Mouse (Mus musculus) neural tube, embryonic 11.5 days (tissue): ENCODE measurements around the gene Tiam1. TPM values are rescaled to one million over a fixed set of nuclear protein-coding genes. Genes with fewer than 3 reads are reported as not detected.

Experiments
- ATAC-seq: fragments of 200-750 bp; cut with Nextera tagmentation; 2 replicates; pipeline ENCODE4 v1.8.0; 2017; ENCODE audit warnings: moderate number of reproducible peaks, mild to moderate bottlenecking, moderate TSS enrichment, moderate library complexity; ENCODE audit not compliant: insufficient read depth, low FRiP score, low TSS enrichment
- DNase-seq: peaks from one replicate; pipeline ENCODE4 v3.0.0-alpha.2; 2015; ENCODE audit warnings: low spot score
- H3K27ac ChIP-seq: fragments of 300-500 bp; sonication (generic); 2 replicates; pipeline ENCODE4 v1.5.1; 2014; ENCODE audit warnings: low read depth, mild to moderate bottlenecking, low read length
- H3K27me3 ChIP-seq: fragments of 300-500 bp; sonication (generic); 2 replicates; pipeline ENCODE4 v1.6.1; 2014; ENCODE audit warnings: mild to moderate bottlenecking, low read length, mixed read lengths; ENCODE audit not compliant: control insufficient read depth, insufficient read depth
- H3K36me3 ChIP-seq: fragments of 300-500 bp; sonication (generic); 2 replicates; pipeline ENCODE4 v1.6.1; 2014; ENCODE audit warnings: mild to moderate bottlenecking, low read length, moderate library complexity, mixed read lengths; ENCODE audit not compliant: control insufficient read depth, insufficient read depth
- H3K4me1 ChIP-seq: fragments of 300-500 bp; sonication (generic); 2 replicates; pipeline ENCODE4 v1.6.1; 2014; ENCODE audit warnings: low read length, mixed read lengths; ENCODE audit not compliant: control insufficient read depth, insufficient read depth
- H3K4me2 ChIP-seq: fragments of 300-500 bp; sonication (generic); 2 replicates; pipeline ENCODE4 v1.6.1; 2014; ENCODE audit warnings: low read depth, mild to moderate bottlenecking, moderate library complexity
- H3K4me3 ChIP-seq: fragments of 300-500 bp; sonication (generic); 2 replicates; pipeline ENCODE4 v1.5.1; 2014; ENCODE audit warnings: low read depth, low read length
- H3K9ac ChIP-seq: fragments of 300-500 bp; sonication (generic); 2 replicates; pipeline ENCODE4 v1.6.1; 2014; ENCODE audit warnings: mild to moderate bottlenecking, low read length
- H3K9me3 ChIP-seq: fragments of 300-500 bp; sonication (generic); 2 replicates; pipeline ENCODE4 v1.6.1; 2016; ENCODE audit warnings: low read length; ENCODE audit not compliant: control insufficient read depth
- WGBS: fragments of 180-500 bp; shearing (Covaris S2); extraction: QIAGEN DNeasy Blood & Tissue Kit; methylation state at CpG from one replicate; pipeline ENCODE4 v1.1.7; 2014; 5-methylcytosine and 5-hydroxymethylcytosine counted together
- polyA plus RNA-seq: library from polyadenylated mRNA; unstranded; fragments of >200 nt; fragmentation: Nextera tagmentation; extraction: Ambion mirVana; gene quantifications from 2 replicates; pipeline ENCODE4 v1.2.1, GENCODE M21; 2014

Tiam1 gene
- polyA plus RNA-seq, 1 experiment from 2014 or later = 27.7 TPM

DNA sequence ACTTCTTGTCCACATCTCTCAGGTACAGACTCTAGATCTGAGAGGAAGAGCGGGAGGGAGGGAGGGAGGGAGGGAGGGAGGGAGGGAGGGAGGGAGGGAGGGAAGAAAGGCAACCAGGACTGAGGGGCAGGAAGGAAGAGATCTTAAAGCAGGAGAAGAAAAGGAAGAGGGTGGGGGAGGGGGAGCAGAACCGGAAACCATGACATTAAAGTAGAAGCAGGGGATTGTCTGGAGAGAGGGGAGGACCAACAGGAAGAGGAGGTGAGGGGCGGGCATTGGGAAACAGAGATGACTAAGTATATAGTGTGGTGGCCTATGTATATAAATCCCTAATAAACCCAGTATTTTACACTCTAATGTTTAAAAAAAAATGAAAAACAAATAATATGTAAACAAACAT lies 34.1 kb downstream of the Tiam1 start:
- 55% methylated on average over 2 of the region's 3 CpGs for WGBS
- ATAC-seq = no peak
- no peak overlapping the region for H3K4me3 ChIP-seq
- H3K27ac ChIP-seq = no peak overlapping the region
- no peaks in the 10 kb centered on the region for H3K4me1 ChIP-seq
- no peak overlapping the region for H3K4me2 ChIP-seq
- no peaks in the 10 kb centered on the region for H3K9me3 ChIP-seq
- no peaks in the 10 kb centered on the region for H3K27me3 ChIP-seq
- H3K36me3 ChIP-seq = no peaks in the 10 kb centered on the region
- DNase-seq = no peak
- no peak overlapping the region for H3K9ac ChIP-seq

DNA sequence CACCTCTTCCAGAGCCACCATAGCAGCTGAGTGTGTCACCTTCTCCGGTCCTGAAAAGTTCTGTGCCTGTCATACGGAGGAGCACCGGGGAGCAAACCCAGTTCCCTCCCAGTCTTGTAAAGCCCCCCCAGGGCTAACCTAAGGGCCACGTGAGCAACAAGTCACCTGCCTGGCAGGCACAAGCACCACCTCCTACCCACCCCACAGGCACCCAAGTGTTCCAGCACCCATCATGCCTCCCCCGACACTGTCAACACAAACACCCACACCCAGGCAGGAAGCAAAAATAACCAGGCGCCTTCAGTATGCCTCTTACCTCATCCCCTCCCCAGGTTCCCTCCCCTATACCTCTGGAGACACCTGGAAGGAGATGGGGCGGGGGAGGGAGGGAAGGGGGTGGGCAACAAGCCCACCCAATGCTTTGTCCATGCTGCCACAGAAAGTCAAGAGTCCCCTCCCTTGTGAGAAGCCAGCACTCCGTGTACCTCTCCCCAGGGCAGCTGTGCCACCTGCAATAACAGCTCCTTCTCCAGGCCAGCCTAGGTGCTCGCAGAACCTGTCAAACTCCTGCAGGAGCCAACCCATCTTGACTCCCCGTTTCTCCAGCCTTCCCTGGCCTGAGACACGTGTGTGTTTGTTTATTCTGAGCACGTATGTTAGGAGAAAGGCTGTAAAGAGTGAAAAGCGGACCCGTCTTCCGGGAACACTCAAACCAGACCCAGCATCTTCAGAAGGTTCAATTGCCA lies 38.7 kb downstream of the Tiam1 start:
- no peak for ATAC-seq
- no peak overlapping the region for H3K9ac ChIP-seq

DNA sequence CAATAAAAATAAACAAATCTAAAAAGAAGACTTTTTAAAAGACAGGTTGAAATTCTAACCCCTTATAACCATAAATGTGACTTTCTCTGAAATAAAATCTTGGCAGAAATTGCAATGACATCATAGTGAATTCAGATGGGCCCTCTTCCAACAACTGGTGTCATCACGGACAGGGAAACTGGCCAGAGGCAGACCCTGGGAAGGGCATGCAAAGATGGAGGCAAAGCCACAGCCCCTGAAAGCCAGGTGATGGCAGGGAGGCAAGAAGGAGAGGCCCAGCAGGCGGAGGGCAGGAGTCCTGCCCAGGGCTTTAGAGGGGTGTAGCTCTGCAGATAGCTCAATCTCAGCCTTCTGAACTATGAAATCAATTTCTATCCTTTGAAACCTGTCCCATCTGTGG lies 39.8 kb downstream of the Tiam1 start:
- H3K9me3 ChIP-seq = no peaks in the 10 kb centered on the region
- H3K27ac ChIP-seq = no peak overlapping the region
- H3K4me1 ChIP-seq = no peaks in the 10 kb centered on the region
- H3K27me3 ChIP-seq = no peaks in the 10 kb centered on the region
- H3K9ac ChIP-seq = no peak overlapping the region
- H3K4me2 ChIP-seq = no peak overlapping the region
- no peak for ATAC-seq
- H3K36me3 ChIP-seq = no peaks in the 10 kb centered on the region
- WGBS = 87% methylated on average over 2 of the region's 2 CpGs
- no peak overlapping the region for H3K4me3 ChIP-seq
- no peak for DNase-seq

More for the DNA sequence above, 38.7 kb downstream of the Tiam1 start:
- Histone ChIP-seq H3K4me1 (no peaks in the 10 kb centered on the region), H3K4me2 (no peak overlapping the region), H3K36me3 (no peaks in the 10 kb centered on the region), H3K9me3 (no peaks in the 10 kb centered on the region), H3K4me3 (no peak overlapping the region), H3K27ac (no peak overlapping the region), H3K27me3 (no peaks in the 10 kb centered on the region)
- 63% methylated on average over 14 of the region's 15 CpGs for WGBS
- DNase-seq = no peak

DNA sequence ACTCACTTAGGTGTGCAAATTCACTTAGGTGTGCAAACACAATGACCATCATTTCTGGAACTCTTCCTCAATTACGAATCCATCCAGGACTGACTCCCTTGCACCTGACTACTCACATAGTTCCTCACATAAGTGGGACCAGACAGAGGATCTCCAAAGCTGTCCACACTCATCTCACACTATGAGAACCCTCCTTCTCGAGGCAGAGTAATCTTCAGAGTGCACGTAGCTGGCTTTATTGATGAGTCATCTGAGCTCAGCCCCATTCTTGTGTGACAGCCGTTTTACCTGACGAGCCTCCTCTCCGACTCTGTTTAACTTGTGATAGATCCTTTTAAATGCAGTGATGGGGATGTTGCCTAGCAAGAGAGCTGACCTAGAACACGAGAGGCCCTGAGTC lies 41.0 kb downstream of the Tiam1 start:
- Histone ChIP-seq H3K4me3 (no peak overlapping the region), H3K9me3 (no peaks in the 10 kb centered on the region), H3K4me1 (no peaks in the 10 kb centered on the region), H3K36me3 (no peaks in the 10 kb centered on the region), H3K27me3 (no peaks in the 10 kb centered on the region), H3K4me2 (no peak overlapping the region), H3K27ac (no peak overlapping the region), H3K9ac (no peak overlapping the region)
- DNase-seq (no peak), ATAC-seq (no peak)
- 86% methylated on average over 7 of the region's 7 CpGs for WGBS

GRCm38 (mm10) chr16:90098191-90098605 lies 45.4 kb downstream of the Tiam1 start:
- H3K9ac ChIP-seq = no peak overlapping the region
- ATAC-seq (no peak), DNase-seq (no peak)
- H3K36me3 ChIP-seq = no peaks in the 10 kb centered on the region
- no peaks in the 10 kb centered on the region for H3K9me3 ChIP-seq
- WGBS = 92% methylated on average over 11 of the region's 11 CpGs
- no peak overlapping the region for H3K4me2 ChIP-seq
- no peak overlapping the region for H3K4me3 ChIP-seq
- H3K27me3 ChIP-seq = no peaks in the 10 kb centered on the region
- no peak overlapping the region for H3K27ac ChIP-seq
- no peaks in the 10 kb centered on the region for H3K4me1 ChIP-seq

DNA sequence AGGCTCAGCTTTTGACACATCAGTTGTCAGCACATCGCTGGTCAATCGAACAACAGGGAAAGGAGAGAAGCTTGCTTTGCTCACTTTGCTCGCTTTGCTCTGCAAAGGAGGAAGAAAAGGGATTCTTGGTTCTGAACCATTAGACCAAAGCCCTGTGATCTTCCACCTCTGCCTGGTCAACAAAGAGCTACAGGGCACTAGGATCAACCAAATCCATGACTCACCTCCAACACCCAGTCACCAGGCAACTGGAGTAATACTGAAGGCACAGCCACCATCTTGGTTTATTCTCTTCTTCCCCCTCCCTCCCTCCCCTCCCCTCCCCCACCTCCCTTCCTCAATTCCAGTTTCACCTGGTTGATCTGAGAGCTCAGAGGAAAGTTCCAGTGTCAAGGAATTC lies 45.8 kb downstream of the Tiam1 start:
- ATAC-seq (no peak), DNase-seq (no peak)
- no peak overlapping the region for H3K27ac ChIP-seq
- H3K4me2 ChIP-seq = no peak overlapping the region
- no peaks in the 10 kb centered on the region for H3K36me3 ChIP-seq
- no peaks in the 10 kb centered on the region for H3K27me3 ChIP-seq
- H3K4me3 ChIP-seq = no peak overlapping the region
- no peaks in the 10 kb centered on the region for H3K4me1 ChIP-seq
- no peaks in the 10 kb centered on the region for H3K9me3 ChIP-seq
- 97% methylated on average over 3 of the region's 3 CpGs for WGBS
- H3K9ac ChIP-seq = no peak overlapping the region

DNA sequence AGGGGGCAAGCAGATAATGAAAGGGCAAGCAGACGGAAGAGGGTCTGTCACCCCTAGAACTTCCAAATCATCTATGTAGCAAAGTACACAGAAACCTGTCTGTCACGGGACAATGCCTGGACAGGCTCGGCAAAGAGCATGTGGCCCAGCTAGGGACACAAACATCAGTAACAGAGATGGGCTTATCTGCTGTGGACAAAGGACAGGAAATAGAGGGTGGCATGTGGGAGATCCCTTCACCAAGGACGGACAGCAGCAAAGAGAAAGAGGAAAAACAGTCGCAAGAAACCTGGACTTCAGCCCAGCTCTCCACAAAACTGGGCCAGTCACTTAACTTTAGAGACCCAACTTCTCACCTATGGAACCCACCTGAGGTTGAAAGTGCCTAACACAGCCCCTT lies 47.6 kb downstream of the Tiam1 start:
- Histone ChIP-seq H3K4me1 (no peaks in the 10 kb centered on the region), H3K36me3 (no peaks in the 10 kb centered on the region), H3K9me3 (no peaks in the 10 kb centered on the region), H3K27ac (no peak overlapping the region), H3K27me3 (no peaks in the 10 kb centered on the region), H3K9ac (no peak overlapping the region), H3K4me3 (no peak overlapping the region), H3K4me2 (no peak overlapping the region)
- 82% methylated on average over 5 of the region's 5 CpGs for WGBS
- DNase-seq = no peak
- no peak for ATAC-seq

- ATAC-seq = no peak
- no peaks in the 10 kb centered on the region for H3K36me3 ChIP-seq
- no peak overlapping the region for H3K9ac ChIP-seq
- no peaks in the 10 kb centered on the region for H3K9me3 ChIP-seq
- DNase-seq = no peak
- no peaks in the 10 kb centered on the region for H3K27me3 ChIP-seq
- no peaks in the 10 kb centered on the region for H3K4me1 ChIP-seq
- 82% methylated on average over 9 of the region's 9 CpGs for WGBS
- H3K4me3 ChIP-seq = no peak overlapping the region
- no peak overlapping the region for H3K27ac ChIP-seq
- H3K4me2 ChIP-seq = no peak overlapping the region
These were observed 50.6 kb downstream of the Tiam1 start for GRCm38 (mm10) chr16:90093015-90093414.

DNA sequence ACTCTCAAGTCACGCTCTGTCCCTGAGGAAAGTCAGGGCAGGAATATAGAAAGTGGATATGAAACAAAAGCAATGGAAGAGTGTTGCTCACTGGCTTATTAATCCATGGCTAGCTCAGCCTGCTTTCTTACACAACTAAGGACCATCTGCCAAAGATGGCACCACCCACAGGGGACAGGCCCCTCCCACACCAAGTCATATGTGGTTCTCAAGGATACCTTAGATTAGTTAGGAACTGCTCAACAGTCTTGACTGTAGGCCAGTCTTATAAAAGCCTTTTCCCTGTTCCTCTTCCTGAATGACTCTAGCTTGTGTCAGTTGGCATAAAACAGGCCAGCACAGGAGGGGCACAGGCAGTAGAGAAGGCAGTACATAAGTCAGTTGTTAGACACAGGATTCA lies 51.7 kb downstream of the Tiam1 start:
- H3K27ac ChIP-seq = no peak overlapping the region
- no peaks in the 10 kb centered on the region for H3K36me3 ChIP-seq
- DNase-seq = no peak
- no peaks in the 10 kb centered on the region for H3K27me3 ChIP-seq
- H3K4me3 ChIP-seq = no peak overlapping the region
- no peaks in the 10 kb centered on the region for H3K4me1 ChIP-seq
- WGBS = 87% methylated on average over 1 of the region's 1 CpGs
- ATAC-seq = no peak
- no peaks in the 10 kb centered on the region for H3K9me3 ChIP-seq
- no peak overlapping the region for H3K4me2 ChIP-seq
- H3K9ac ChIP-seq = no peak overlapping the region
